Mouse (Mus musculus): ENCODE measurements around the gene Tmem209. TPM values are rescaled to one million over a fixed set of nuclear protein-coding genes. Genes with fewer than 3 reads are reported as not detected.

Tmem209 gene
- total and polyA plus RNA-seq, 2 experiments from 2014 or later: 25.0 to 35.3 TPM

- Histone ChIP-seq H3K4me2 (ENCODE audit: low read depth, low read length) (no peak overlapping the region), H3K9ac (replicated peaks; ENCODE audit: low read length) (no peak overlapping the region), H3K36me3 (ENCODE audit: insufficient read depth, low read length) (no peaks in the 10 kb centered on the region), H3K27me3 (ENCODE audit: insufficient read depth, low read length) (no peaks in the 10 kb centered on the region), H3K9me3 (ENCODE audit: low read length) (no peaks in the 10 kb centered on the region), H3K4me3 (ENCODE audit: low read length) (no peak overlapping the region), H3K27ac (no peak overlapping the region), H3K4me1 (ENCODE audit: insufficient read depth, low read length) (no peaks in the 10 kb centered on the region)
- no peak for DNase-seq (ENCODE audit: low spot score)
- 64% methylated on average over 11 of the region's 11 CpGs for WGBS
- no peak for ATAC-seq
- 0 out of 2 replicates have a peak, but pooled peaks have one; percentile 29 for TF ChIP-seq CTCF (IDR thresholded peaks at IDR 0.05; ENCODE audit: low read depth)
Measured at GRCm38 (mm10) chr6:30520400-30520799, 10.8 kb upstream of the Tmem209 start.

GRCm38 (mm10) chr6:30514242-30514641 lies 4.7 kb upstream of the Tmem209 start:
- no peak overlapping the region for H3K4me2 ChIP-seq (ENCODE audit: low read depth, low read length)
- no peaks in the 10 kb centered on the region for H3K27me3 ChIP-seq (ENCODE audit: insufficient read depth, low read length)
- H3K9me3 ChIP-seq (ENCODE audit: low read length): no peaks in the 10 kb centered on the region
- H3K36me3 ChIP-seq (ENCODE audit: insufficient read depth, low read length): no peaks in the 10 kb centered on the region
- peaks cover 7% of the 10 kb centered on the region; the same call in 1 of the 2 replicates for H3K4me1 ChIP-seq (ENCODE audit: insufficient read depth, low read length)
- H3K27ac ChIP-seq: no peak overlapping the region
- 38% methylated on average over 9 of the region's 9 CpGs for WGBS
- TF ChIP-seq CTCF (IDR thresholded peaks at IDR 0.05; ENCODE audit: low read depth): no peak
- DNase-seq (ENCODE audit: low spot score) (no peak), ATAC-seq (no peak)
- H3K9ac ChIP-seq (replicated peaks; ENCODE audit: low read length): no peak overlapping the region
- H3K4me3 ChIP-seq (ENCODE audit: low read length): no peak overlapping the region

- Histone ChIP-seq H3K4me1 (ENCODE audit: insufficient read depth, low read length) (peaks cover 7% of the 10 kb centered on the region; the same call in 1 of the 2 replicates), H3K4me2 (ENCODE audit: low read depth, low read length) (peak overlapping the region; percentile 93), H3K9me3 (ENCODE audit: low read length) (no peaks in the 10 kb centered on the region), H3K9ac (replicated peaks; ENCODE audit: low read length) (peak overlapping the region; percentile 75; the same call in 1 of the 2 replicates), H3K27me3 (ENCODE audit: insufficient read depth, low read length) (no peaks in the 10 kb centered on the region), H3K4me3 (ENCODE audit: low read length) (no peak overlapping the region), H3K27ac (peak overlapping the region; percentile 95), H3K36me3 (ENCODE audit: insufficient read depth, low read length) (0 out of 2 replicates have a peak, but pooled peaks cover 5% of the 10 kb centered on the region)
- peak; percentile 1 for DNase-seq (ENCODE audit: low spot score)
- TF ChIP-seq CTCF (IDR thresholded peaks at IDR 0.05; ENCODE audit: low read depth): no peak
- no peak for ATAC-seq
- WGBS: 65% methylated on average over 5 of the region's 5 CpGs
Measured at GRCm38 (mm10) chr6:30510291-30510690, 708 bp upstream of the Tmem209 start.

- Histone ChIP-seq H3K27me3 (ENCODE audit: insufficient read depth, low read length) (no peaks in the 10 kb centered on the region), H3K9ac (replicated peaks; ENCODE audit: low read length) (peak overlapping the region; percentile 75), H3K4me1 (ENCODE audit: insufficient read depth, low read length) (peaks cover 7% of the 10 kb centered on the region; the same call in 1 of the 2 replicates), H3K27ac (peak overlapping the region; percentile 95), H3K36me3 (ENCODE audit: insufficient read depth, low read length) (0 out of 2 replicates have a peak, but pooled peaks cover 7% of the 10 kb centered on the region), H3K9me3 (ENCODE audit: low read length) (no peaks in the 10 kb centered on the region), H3K4me2 (ENCODE audit: low read depth, low read length) (peak overlapping the region; percentile 93), H3K4me3 (ENCODE audit: low read length) (peak overlapping the region; percentile 64)
- WGBS: 7% methylated on average over 2 of the region's 2 CpGs
- TF ChIP-seq CTCF (IDR thresholded peaks at IDR 0.05; ENCODE audit: low read depth): no peak
- DNase-seq (ENCODE audit: low spot score) (no peak), ATAC-seq (no peak)
Measured at GRCm38 (mm10) chr6:30508824-30509223, 759 bp downstream of the Tmem209 start.

GRCm38 (mm10) chr6:30499049-30499448 lies 10.5 kb downstream of the Tmem209 start:
- Histone ChIP-seq H3K4me1 (ENCODE audit: insufficient read depth, low read length) (no peaks in the 10 kb centered on the region), H3K4me3 (ENCODE audit: low read length) (no peak overlapping the region), H3K27ac (no peak overlapping the region), H3K9me3 (ENCODE audit: low read length) (no peaks in the 10 kb centered on the region), H3K27me3 (ENCODE audit: insufficient read depth, low read length) (no peaks in the 10 kb centered on the region), H3K36me3 (ENCODE audit: insufficient read depth, low read length) (peaks cover 12% of the 10 kb centered on the region; the same call in 1 of the 2 replicates), H3K9ac (replicated peaks; ENCODE audit: low read length) (no peak overlapping the region), H3K4me2 (ENCODE audit: low read depth, low read length) (no peak overlapping the region)
- no peak for TF ChIP-seq CTCF (IDR thresholded peaks at IDR 0.05; ENCODE audit: low read depth)
- WGBS: 90% methylated on average over 3 of the region's 3 CpGs
- DNase-seq (ENCODE audit: low spot score) (no peak), ATAC-seq (no peak)

GRCm38 (mm10) chr6:30486504-30486903 lies 23.1 kb downstream of the Tmem209 start:
- Histone ChIP-seq H3K27ac (no peak overlapping the region), H3K9me3 (ENCODE audit: low read length) (no peaks in the 10 kb centered on the region), H3K4me1 (ENCODE audit: insufficient read depth, low read length) (no peaks in the 10 kb centered on the region), H3K4me2 (ENCODE audit: low read depth, low read length) (no peak overlapping the region), H3K27me3 (ENCODE audit: insufficient read depth, low read length) (no peaks in the 10 kb centered on the region), H3K36me3 (ENCODE audit: insufficient read depth, low read length) (peaks cover 19% of the 10 kb centered on the region), H3K9ac (replicated peaks; ENCODE audit: low read length) (no peak overlapping the region), H3K4me3 (ENCODE audit: low read length) (no peak overlapping the region)
- no peak for TF ChIP-seq CTCF (IDR thresholded peaks at IDR 0.05; ENCODE audit: low read depth)
- ATAC-seq: no peak
- no peak for DNase-seq (ENCODE audit: low spot score)
- WGBS: 95% methylated on average over 6 of the region's 6 CpGs

GRCm38 (mm10) chr6:30482908-30483307 lies 26.7 kb downstream of the Tmem209 start:
- no peak overlapping the region for H3K27ac ChIP-seq
- ATAC-seq: no peak
- no peak for DNase-seq (ENCODE audit: low spot score)

More at GRCm38 (mm10) chr6:30482908-30483307, 26.7 kb downstream of the Tmem209 start:
- Histone ChIP-seq H3K4me1 (ENCODE audit: insufficient read depth, low read length) (no peaks in the 10 kb centered on the region), H3K9me3 (ENCODE audit: low read length) (no peaks in the 10 kb centered on the region), H3K4me3 (ENCODE audit: low read length) (no peak overlapping the region), H3K4me2 (ENCODE audit: low read depth, low read length) (no peak overlapping the region), H3K9ac (replicated peaks; ENCODE audit: low read length) (no peak overlapping the region), H3K27me3 (ENCODE audit: insufficient read depth, low read length) (no peaks in the 10 kb centered on the region), H3K36me3 (ENCODE audit: insufficient read depth, low read length) (peaks cover 14% of the 10 kb centered on the region)
- no peak for TF ChIP-seq CTCF (IDR thresholded peaks at IDR 0.05; ENCODE audit: low read depth)
- 76% methylated on average over 2 of the region's 2 CpGs for WGBS
